Mouse (Mus musculus) 3134 (cell line): ENCODE results near the gene Tcp11l1.

Source experiments
- DNase-seq: peaks from one replicate; pipeline ENCODE4 v3.0.0-alpha.2; 2011; ENCODE audit warnings: low spot score; ENCODE audit not compliant: insufficient read length; ENCODE audit errors: extremely low read depth

The Tcp11l1 gene

DNA sequence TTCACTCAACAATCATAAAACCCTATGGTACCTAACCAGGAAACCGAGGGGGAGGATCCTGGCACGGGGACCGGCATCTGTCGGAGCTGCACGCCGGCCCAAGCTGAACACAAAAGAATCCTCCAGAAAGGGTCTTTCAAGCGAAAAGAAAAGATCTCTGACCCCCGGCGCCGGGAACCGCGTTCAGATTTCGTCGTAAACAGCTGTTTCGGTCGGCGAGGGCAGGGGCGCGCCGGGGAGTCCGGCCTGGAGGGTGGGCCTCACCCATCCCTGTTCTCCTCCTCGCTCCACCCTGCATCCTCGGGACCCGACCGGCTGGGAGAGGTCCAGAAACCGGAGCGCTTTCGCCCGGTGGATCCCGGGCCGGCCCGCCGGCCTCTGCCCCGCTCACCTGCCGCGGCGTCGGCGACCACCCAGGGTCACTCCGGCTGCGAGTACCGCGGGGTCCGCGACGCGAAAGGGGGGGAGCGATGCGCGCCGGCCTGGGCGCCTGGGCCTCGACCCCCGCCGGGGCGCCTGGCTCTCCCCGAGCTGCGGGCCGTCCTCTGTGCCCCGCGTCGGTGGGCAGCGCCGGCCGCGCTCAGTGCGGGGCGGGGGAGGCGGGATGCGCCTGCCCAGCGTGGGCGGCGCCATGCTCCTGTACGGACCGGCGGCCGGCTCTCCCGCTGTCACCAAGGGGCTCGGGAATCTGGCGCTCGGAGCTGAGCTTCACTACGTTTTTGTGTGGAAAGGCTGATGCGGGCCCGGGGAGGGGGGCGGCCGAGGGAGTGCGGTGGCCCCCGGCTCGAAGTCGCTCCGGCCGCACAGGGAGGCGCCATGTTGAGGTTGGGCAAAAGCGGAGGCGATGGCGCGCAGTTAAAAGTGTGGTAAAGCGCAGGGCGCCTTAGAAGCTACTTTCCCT, at the start of gene Tcp11l1:
Gene Tcp11l1 (minus strand): TSS at position 585 of the 901 bp plus-strand sequence.
- peak; percentile 71 for DNase-seq

DNA sequence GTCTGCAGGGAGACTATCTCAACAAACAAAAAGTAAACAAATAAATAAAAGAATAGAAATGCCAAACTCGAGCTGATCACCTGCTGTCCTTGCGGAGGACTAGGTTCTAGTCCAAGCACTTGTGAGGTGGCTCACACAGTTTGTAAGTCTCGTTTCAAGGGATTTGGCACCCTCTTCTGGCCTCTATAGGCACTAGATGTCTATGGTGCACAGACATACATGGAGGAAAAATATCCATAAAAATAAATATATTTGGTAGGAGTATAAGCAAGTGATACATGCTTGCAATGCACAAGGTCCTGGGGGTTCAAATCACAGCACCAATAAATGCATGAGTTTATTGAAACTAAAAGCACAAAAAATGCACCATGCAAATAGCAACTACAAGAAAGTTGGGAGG, 38.6 kb upstream of the Tcp11l1 start:
- DNase-seq: no peak

DNA sequence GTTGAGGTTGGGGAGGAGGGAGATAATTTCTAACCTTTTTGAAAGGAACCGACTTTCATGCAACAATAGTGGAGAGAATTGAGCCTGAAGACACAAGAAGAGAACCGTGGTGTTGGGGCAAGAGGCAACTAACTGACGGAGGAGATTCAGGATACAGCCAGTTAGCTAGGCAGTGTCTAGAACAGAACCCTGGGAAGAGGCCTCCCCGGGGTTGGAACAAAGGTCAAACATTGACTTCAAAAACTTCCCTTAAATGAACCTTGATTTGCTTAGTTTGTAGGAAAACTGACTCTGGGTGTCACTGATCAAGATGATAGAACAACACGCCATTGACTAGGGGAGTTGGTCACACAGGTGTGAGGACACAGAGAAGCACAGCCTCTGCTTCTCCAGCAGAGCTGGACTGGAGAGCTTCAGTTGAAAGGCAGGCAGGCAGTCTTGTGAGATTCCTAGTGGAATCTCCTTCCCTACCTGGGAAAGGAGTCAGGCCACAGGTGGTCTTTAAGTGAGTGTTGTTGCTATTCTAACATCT, 36.7 kb upstream of the Tcp11l1 start:
- DNase-seq: no peak

DNA sequence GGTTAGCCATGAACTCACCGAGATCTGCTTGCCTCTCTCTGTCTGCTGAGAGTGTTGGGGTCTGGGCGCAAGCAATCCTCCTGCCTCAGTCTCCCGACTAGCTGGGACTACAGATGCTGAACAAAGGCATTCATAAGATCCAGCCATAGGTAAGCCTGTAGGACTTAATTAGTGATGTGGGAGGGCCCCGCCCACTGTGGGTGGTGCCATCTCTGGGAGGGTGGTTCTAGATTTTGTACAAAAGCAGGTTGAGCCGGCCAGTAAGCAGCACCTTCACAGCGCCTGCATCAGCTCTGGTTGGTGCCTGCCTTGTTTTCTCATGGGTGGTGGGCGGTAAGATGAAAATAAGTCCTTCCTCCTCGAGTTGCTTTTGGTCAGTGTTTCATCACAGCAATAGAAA, 34.3 kb upstream of the Tcp11l1 start:
- DNase-seq: no peak

DNA sequence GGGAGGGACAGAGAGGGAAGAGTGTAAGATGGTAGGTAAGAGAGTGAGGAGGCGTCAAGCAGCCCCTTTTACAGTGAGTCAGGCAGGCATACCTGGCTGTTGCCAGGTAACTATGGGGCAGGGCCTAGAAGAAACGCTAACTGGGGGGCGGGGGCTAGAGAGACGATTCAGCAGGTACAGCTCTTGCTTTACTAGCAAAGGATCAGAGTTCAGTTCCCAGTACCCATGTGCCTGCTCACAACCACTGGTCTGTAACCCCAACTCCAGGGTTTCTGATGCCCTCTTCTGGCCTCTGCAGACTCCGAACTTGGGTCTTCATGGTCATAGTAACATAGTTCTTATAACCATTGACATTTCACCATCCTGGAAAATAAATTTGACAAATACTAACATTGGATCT, 32.0 kb upstream of the Tcp11l1 start:
- no peak for DNase-seq

DNA sequence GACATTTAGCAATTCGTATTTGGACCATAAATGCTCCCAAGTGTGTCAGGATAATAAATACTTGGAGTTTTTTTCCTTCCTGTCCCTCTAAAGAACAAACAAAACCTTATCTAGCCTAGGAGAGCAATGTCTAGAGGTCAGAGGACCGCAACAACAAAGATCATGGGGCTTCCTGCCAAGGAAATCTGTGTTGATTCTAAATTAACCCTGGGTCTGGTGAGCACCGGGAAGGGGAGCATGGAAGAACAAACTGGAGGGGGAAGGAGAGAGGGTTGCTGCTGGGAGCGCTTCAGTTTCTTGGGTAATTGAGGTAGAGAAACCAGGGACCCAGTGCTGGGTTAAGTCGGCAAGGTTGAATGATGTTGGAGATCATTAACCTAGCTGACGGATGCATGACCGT, 31.2 kb upstream of the Tcp11l1 start:
- no peak for DNase-seq

DNA sequence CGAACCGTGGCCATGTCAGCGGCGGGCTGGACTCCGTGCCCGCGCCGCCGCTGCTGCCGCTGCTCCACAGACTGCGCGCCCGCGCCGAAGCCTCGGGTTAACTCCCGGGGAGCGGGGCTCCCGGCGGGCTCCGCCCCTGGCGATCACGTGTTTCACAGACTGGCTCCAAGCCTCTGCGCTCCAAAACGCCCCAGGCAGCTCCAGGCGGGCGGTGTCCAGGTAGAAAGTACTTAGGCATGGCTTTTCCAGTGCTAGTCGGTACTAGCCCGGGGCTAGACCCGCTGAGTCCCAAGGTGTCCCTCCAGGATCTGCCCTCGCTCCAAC, 30.7 kb upstream of the Tcp11l1 start, which contains the start of gene Depdc7:
Gene Depdc7 (minus strand): TSS at position 138 of the 324 bp plus-strand sequence.
- DNase-seq: peak; percentile 92

DNA sequence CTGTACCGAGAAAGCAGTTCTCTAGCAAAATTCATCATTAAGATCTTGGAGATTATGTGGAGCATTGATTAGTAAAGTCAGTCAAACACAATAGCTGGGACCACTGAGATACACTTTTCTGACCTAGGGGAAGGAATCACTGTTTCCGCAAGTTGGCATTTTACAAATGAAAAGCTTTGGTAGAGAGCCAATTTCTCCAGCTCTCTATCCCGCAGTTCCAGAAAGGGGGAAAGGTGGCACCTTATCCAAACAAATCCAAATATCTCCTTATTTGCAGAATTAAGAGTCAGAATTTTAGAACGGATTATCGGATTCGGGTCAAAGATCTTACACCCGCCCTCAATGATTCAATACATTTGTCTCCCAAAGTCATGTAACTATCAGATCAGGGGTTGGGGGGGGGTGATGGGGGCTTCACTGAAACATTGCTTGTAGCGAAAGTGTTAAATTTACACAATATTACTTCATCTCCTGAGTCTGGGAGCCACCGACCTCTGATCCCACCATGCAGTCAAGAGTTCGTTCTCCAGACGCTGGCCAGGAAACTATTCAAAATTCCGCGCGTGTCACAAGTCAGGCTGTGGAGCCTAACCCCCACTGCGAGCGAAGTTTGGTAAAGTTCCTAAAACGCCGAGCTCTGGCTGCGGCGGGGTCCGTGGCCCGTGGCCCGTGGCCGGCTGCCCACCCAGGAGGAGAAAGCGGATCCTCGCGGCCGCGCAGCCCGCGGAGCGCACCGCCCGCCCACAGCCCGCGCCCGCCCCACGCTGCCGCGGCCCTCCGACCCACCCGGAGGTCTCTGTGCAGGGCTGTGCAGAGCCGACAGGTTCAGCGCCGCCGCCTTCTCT, 30.1 kb upstream of the Tcp11l1 start:
- DNase-seq: no peak

DNA sequence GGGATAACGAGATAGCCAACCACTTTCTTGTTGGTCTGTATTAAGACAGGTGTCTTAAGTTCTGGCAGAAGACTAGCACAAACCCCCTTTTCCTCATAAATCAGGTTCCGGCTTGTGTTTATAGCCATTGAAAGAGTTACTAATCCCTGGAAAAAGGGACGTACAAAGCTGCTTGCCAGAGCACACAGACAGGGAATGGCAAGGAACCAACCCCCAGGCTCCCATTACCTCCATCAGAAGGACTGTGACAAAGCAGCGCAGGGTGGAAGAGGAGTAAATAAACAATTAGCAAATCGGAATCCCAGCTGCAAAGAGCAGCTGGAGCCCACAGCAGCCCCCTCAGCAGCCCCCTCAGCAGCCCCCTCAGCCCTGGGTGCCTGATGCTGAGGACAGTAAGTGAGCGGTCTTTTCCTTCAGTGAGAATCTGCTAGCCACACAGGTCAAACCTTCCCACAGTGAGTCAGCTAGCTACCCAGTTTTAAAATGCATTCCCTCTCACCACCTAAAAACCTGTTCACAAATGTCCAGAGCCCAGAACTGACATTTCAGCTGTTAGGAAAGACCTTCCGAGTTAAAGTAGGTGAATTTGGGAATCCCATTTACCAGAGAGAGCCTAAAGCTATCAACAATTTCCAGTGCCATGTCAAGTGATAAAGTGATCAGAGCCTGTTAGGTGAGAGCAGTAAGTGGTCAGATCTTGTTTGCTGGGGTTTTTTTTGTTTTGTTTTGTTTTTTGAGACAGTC, 29.2 kb upstream of the Tcp11l1 start:
- peak; percentile 47 for DNase-seq

DNA sequence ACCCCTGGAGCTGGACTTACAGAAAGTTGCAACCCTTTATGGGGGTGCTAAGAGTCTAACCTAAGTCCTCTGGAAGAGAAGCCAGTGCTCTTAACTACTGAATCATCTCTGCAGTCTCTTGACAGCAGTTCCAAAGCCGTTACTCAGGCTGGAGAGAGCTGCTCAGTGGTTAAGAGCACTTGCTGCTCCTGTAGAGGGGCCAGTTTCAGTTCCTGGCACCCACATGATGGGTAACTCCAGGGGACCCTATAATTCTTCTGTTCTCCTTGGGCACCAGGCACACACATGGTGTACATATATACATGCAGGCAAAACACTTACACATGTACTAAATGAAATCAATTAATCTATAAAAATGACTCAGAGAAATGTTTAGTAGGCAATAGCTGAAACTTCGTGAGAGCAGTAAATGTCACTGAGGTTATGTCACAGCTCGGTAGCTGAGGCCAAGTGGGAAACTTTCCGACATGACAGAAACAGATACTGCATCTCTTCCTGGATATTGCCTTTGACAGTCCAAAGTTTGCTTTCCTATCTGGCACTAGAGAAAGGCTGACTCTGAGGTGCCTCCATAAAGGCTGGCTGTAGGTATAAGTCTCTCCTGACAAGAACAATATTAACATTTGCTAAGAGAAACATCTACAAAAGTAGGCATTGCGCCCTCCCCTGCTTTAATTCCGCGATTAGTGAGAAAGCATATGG, 28.4 kb upstream of the Tcp11l1 start:
- no peak for DNase-seq

DNA sequence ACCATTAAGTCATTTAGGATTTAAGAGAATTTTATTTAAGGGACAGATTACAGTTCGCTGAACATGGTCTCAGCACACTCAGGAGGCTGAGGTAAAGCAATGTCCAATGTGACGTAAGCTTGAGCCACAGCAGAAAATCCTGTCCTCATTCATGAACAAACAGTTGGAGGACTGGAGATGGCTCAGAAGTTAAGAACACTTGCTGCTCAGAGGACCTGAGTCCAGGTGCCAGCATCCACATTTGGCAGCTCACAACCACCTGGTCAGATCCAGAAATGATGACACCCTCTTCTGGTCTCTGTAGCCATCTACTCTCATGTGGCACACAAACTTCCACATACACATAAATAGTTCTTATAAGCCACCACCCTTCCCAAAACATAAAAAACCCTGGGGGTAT, 27.7 kb upstream of the Tcp11l1 start:
- DNase-seq: no peak

DNA sequence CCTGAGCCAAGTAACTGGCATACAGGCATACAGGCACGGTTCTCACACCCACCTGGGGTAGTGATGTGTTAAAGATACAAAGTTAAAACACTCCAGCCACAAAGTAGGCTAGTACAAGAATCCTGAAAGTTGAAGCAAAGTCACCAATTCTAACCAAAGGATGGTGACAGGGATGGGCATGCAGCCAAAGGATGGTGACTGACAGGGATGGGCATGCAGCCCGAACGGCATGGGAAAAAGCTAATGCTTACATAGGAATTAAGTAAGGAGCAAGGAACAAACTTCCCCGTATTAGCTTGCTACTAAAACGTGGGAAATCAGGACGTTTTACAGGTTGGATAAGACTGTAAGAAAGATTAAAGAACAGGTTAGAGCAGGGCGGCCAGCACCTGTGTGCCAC, 24.3 kb upstream of the Tcp11l1 start:
- DNase-seq: peak; percentile 59

DNA sequence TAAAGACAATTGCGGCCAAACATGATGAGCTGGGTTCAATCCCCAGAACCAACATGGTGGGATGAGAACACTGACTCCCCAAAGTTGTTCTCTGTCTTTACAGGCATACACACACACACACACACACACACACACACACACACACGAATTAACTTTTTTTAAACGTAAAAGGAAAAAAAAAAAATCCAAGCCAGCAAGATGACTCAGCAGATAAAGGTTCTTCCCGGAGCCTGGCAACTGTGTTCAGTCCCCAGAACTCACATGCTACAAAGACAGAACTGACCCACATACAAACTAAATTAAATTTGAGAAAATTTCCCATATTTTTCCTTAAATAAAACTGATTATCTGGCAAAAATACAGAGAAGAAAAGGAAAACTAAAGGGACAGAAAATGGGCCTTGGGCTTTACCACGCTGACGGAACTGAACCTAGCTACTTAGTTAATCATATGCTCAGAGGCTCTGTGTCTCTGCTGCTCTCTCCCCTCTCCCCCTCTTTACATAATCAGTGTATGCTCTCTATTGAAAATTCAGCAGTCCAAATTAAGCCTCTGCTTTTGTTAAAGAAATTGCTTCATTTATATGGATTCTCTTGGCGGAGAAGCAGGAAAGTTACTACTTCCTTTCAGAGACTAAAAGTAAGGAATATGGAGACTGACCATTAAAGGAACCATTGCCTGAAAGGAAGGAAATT, 20.7 kb upstream of the Tcp11l1 start:
- DNase-seq: no peak

DNA sequence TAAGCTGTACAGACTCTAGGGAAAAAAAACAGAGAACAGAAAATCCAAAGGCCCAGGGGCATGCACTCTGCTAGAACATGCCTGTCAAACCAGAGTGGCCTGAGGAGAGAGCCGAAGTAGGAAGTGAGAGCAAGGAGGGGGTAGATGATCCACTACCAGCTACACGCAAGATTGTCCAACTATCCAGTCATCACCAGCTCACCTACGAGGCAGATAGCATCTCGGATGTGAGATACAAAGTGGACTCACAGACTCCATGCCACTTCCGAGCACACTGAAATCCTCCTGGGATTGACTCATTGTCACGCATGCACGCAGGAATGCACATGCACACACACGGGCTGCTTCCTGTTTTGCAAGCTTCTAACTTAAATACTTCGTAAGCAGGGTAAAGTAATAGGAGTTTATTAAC, 20.1 kb upstream of the Tcp11l1 start:
- peak; percentile 58 for DNase-seq

DNA sequence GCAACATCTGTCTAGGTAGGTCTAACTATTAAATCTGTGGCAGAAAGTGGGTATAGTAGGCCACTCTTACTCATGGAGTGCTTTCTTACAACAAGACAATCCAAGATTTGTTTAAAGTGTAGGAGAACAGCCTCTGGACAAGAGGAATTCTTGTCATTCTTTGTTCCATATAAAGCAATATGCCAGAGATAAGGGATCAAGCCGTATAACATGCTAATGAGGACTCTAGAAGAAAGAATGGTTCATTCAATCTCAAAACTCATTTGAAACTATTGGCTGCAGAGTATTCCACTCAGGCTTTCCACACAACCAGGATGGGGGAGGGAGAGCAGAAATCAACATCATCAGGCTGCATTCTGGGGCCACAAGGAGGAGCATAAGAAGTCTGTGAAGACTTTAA, 15.4 kb upstream of the Tcp11l1 start:
- no peak for DNase-seq

DNA sequence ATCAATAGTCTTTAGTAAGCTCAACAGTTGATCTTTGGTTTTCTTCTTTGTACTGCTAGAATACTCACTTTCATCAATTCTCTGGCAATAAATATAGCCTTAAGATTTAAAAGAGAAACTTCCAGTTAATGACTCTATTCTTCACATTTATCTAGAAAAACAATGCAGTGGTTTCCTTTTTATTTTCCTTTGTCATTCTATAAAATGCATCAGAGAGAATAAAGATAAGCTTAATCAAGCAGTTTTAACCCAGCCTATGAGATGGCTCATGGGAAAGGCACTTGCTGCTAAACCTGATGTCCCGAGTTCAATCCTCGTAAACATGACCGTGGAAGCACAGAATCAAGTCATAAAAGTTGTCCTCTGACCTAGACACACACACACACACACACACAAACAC, 10.1 kb upstream of the Tcp11l1 start:
- no peak for DNase-seq

DNA sequence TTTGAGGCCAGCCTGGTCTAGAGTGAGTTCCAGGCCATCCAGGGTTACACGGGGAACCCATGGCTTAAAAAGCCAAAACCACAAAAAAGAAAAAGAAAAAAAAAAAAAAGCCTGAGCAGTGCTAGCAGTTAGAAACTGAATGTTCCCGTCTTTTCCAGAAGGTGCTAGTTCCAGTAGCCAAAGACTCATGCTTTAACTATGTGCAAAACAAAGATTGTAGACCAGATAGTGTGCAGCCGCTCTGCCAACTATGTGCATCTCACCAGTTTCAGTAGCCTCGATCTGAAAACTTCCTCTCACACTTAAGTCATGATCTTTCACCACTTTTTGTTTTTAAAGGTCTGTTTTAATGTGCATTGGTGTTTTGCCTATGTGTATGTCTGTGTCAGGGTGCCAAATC, 5.9 kb upstream of the Tcp11l1 start:
- DNase-seq: peak; percentile 40

DNA sequence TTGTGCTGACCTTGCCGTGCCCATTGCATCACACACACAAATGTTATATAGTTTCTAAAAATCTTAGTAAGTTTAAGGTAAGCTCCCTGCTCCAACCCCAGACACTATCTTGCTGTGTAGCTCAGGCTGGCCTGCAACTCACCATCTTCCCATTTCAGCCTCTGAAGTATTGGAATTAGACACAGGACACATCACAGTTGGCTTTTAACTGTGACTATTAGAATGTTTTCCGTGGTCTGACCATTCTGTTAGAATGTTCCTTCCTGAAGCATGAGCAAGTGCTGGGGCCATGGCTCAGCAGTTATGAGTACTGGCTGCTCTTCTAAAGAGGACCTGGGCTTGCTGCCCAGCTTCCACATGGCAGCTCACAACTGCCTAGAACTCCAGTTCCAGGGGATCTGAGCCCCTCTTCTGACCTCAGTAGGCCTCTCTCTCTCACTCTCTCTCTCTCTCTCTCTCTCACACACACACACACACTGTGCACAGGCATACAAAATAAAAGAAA, 5.3 kb upstream of the Tcp11l1 start:
- peak; percentile 36 for DNase-seq

DNA sequence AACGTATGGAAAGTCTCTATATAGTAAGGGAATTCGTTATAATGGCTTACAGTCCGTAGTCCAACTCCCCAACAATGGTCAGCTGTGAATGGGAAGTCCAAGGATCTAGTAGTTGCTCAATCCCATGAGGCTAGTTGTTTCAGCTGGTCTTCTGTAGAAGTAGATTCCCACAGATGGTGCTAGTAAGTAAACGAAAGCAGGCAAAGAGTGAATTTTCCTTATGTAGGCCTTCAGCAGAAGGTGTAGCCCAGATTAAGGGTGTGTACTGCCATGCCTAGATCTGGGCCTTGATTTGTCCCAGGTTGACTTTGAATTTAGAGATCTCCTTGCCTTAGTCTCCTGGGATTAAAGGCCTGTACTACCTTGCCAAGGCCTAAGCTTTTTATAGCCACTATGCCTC, 4.3 kb upstream of the Tcp11l1 start, which contains the start of gene Pin1rt1:
Gene Pin1rt1 (minus strand): TSS at position 101 of the 400 bp plus-strand sequence.
- DNase-seq: no peak
